Mouse (Mus musculus) thymus, postnatal 0 days (tissue): ENCODE measurements around the gene Catsperz. TPM values are rescaled to one million over a fixed set of nuclear protein-coding genes. Genes with fewer than 3 reads are reported as not detected.

ENCODE experiments used
- DNase-seq: peaks from one replicate; pipeline ENCODE4 v3.0.0-alpha.2; 2015; ENCODE audit warnings: low spot score
- polyA plus RNA-seq: library from polyadenylated mRNA; unstranded; fragments of >200 nt; fragmentation: Nextera tagmentation; extraction: Ambion mirVana; gene quantifications from 2 replicates; pipeline ENCODE4 v1.2.1, GENCODE M21; 2015

Gene Catsperz
- polyA plus RNA-seq, 1 experiment from 2014 or later, result 7.4 TPM

GRCm38 (mm10) chr19:6947742-6948141, 22.6 kb upstream of the Catsperz start:
- no peak for DNase-seq

GRCm38 (mm10) chr19:6943709-6944108, 18.5 kb upstream of the Catsperz start:
- DNase-seq, result no peak

- no peak for DNase-seq
Measured at GRCm38 (mm10) chr19:6942764-6943163, 17.6 kb upstream of the Catsperz start.

- peak; percentile 92 for DNase-seq
Measured at GRCm38 (mm10) chr19:6942249-6942691, 17.1 kb upstream of the Catsperz start, which contains the start of gene Gpr137. Gene Gpr137 (minus strand): TSS chr19:6942480.

GRCm38 (mm10) chr19:6941372-6942248, 16.4 kb upstream of the Catsperz start, which contains the start of gene Bad:
Gene Bad (plus strand): TSS chr19:6941861.
- DNase-seq, result peak; percentile 94

- no peak for DNase-seq
Measured at GRCm38 (mm10) chr19:6940396-6941351, 15.5 kb upstream of the Catsperz start.

GRCm38 (mm10) chr19:6939106-6940002, 14.2 kb upstream of the Catsperz start:
- DNase-seq, result no peak

GRCm38 (mm10) chr19:6937541-6938465, 12.6 kb upstream of the Catsperz start:
- DNase-seq, result no peak

GRCm38 (mm10) chr19:6936299-6936698, 11.1 kb upstream of the Catsperz start:
- peak; percentile 52 for DNase-seq

GRCm38 (mm10) chr19:6934195-6934977, 9.2 kb upstream of the Catsperz start, which contains the start of gene Kcnk4:
Gene Kcnk4 (minus strand): TSS chr19:6934515.
- no peak for DNase-seq

- DNase-seq, result no peak
Measured at GRCm38 (mm10) chr19:6933436-6934194, 8.4 kb upstream of the Catsperz start.

- DNase-seq, result no peak
Measured at GRCm38 (mm10) chr19:6933102-6933435, 7.9 kb upstream of the Catsperz start.

GRCm38 (mm10) chr19:6932018-6932417, 6.8 kb upstream of the Catsperz start:
- no peak for DNase-seq

- no peak for DNase-seq
Measured at GRCm38 (mm10) chr19:6931002-6931401, 5.8 kb upstream of the Catsperz start.

GRCm38 (mm10) chr19:6928080-6928479, 2.9 kb upstream of the Catsperz start:
- no peak for DNase-seq

- peak; percentile 31 for DNase-seq
Measured at GRCm38 (mm10) chr19:6926559-6927255, 1.5 kb upstream of the Catsperz start.

GRCm38 (mm10) chr19:6925611-6926329, 590 bp upstream of the Catsperz start:
- no peak for DNase-seq
